Mouse (Mus musculus) megakaryocyte, embryonic 14.5 days (primary cell): ENCODE measurements around the gene Gm20388. TPM values are rescaled to one million over a fixed set of nuclear protein-coding genes. Genes with fewer than 3 reads are reported as not detected.

Experiments used
- H3K27me3 ChIP-seq: replicated peaks from 2 replicates; pipeline ENCODE3; 2012; ENCODE audit warnings: inconsistent platforms
- H3K36me3 ChIP-seq: replicated peaks from 2 replicates; pipeline ENCODE3; 2012; ENCODE audit warnings: low read length, inconsistent platforms, mixed read lengths
- H3K4me1 ChIP-seq: 2 replicates; pipeline ENCODE4 v1.6.1; 2012; ENCODE audit warnings: inconsistent platforms
- H3K4me3 ChIP-seq: replicated peaks from 2 replicates; pipeline ENCODE3; 2012; ENCODE audit warnings: moderate library complexity, mild to moderate bottlenecking, inconsistent platforms
- H3K9me3 ChIP-seq: 2 replicates; pipeline ENCODE4 v1.6.1; 2012; ENCODE audit warnings: inconsistent platforms
- FLI1 ChIP-seq: IDR thresholded peaks from 2 replicates; pipeline ENCODE4 v1.6.1; 2012; ENCODE audit warnings: low read length, inconsistent platforms, mixed read lengths
- GATA1 ChIP-seq: IDR thresholded peaks from 3 replicates; pipeline ENCODE4 v1.6.1; 2012; ENCODE audit warnings: mixed read lengths, low read length, inconsistent platforms, borderline replicate concordance
- polyA plus RNA-seq: library from polyadenylated mRNA; stranded (reverse); fragments of >175 nt; gene quantifications from 2 replicates; pipeline ENCODE4 v1.2.3, GENCODE M21; 2012; ENCODE audit warnings: low replicate concordance; ENCODE audit not compliant: insufficient read depth

Gm20388 gene
- polyA plus RNA-seq, 1 experiment, result 111 TPM

DNA sequence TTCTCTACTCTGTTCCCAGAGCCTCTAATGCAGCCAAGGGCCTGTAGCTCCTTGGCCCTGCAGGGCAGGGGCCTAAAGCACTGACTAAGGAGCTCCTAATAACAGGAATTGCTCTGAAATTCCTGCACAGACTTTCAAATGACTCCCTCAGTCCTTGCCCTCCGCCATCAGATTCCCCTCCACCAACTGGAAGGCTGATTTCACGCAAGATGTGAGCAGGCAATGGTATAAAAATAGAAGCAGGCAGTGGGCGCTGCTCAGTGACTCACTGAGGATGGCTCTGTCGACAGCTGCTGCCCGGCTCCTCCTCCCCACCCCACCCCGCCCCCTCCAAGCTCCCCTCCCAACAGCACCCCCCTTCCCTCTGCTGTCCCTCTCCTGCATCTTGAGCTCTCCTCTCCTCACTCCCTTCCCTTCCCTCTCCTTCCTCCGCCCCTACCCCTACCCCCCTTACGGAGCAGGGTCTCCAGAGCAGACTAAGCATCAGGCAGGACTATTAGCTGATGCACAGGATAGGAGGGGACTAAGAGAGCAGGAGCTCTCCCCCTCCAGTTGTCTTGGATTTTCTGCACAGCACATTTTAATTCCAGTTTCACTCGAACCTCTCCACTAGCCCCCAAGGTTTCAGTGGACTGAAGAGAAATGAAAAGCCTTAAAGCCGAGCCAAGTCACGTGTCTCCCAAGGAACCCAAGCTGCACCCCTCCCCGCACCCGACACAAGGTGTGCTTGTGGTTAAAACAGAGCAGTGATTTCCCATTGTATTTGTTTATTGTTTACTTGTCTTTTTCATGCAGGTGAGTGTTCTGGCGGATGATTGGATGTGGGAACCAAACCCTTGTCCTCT lies 3974.3 kb downstream of the Gm20388 start:
- H3K36me3 ChIP-seq, result no peaks in the 10 kb centered on the region
- H3K4me3 ChIP-seq, result peak overlapping the region; percentile 42
- H3K9me3 ChIP-seq, result peaks cover 4% of the 10 kb centered on the region; the same call in 1 of the 2 replicates
- H3K27me3 ChIP-seq, result peaks cover 80% of the 10 kb centered on the region
- TF ChIP-seq GATA1, result no peak
- TF ChIP-seq FLI1, result no peak
- peaks cover 39% of the 10 kb centered on the region for H3K4me1 ChIP-seq

- peaks cover 39% of the 10 kb centered on the region for H3K4me1 ChIP-seq
- no peak overlapping the region for H3K4me3 ChIP-seq
- H3K27me3 ChIP-seq, result peaks cover 87% of the 10 kb centered on the region
- H3K9me3 ChIP-seq, result peaks cover 8% of the 10 kb centered on the region; the same call in 1 of the 2 replicates
- TF ChIP-seq GATA1, result no peak
- no peak for TF ChIP-seq FLI1
- no peaks in the 10 kb centered on the region for H3K36me3 ChIP-seq
Observed at GRCm38 (mm10) chr8:123887163-123887562, 3976.5 kb downstream of the Gm20388 start.

GRCm38 (mm10) chr8:123887956-123888355 lies 3977.3 kb downstream of the Gm20388 start:
- TF ChIP-seq GATA1, result no peak
- Histone ChIP-seq H3K4me3 (no peak overlapping the region), H3K9me3 (peaks cover 15% of the 10 kb centered on the region; the same call in 1 of the 2 replicates), H3K36me3 (no peaks in the 10 kb centered on the region), H3K4me1 (peaks cover 39% of the 10 kb centered on the region), H3K27me3 (peaks cover 87% of the 10 kb centered on the region)

DNA sequence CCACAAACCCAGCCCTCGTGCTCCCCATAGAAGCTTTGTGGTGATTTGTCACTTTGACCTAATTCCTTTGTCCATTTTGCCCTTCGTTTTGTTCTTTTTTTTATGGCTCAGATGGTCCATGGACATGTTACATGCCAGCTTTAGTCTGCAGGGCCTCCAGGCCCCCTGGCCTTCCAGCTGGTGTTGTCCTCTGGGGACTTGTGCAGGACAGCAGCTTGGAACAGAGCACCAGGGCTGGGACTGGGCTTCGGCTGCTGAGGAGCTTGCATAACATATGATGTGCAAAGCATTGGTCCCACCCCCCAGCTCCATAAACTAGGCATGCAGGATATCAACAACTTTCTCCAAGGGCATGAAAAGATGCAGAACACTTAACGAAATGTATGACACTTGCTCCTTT lies 3979.2 kb downstream of the Gm20388 start:
- Histone ChIP-seq H3K36me3 (no peaks in the 10 kb centered on the region), H3K9me3 (peaks cover 15% of the 10 kb centered on the region; the same call in 1 of the 2 replicates), H3K27me3 (peaks cover 89% of the 10 kb centered on the region), H3K4me1 (peaks cover 22% of the 10 kb centered on the region), H3K4me3 (no peak overlapping the region)
- TF ChIP-seq FLI1, result no peak

DNA sequence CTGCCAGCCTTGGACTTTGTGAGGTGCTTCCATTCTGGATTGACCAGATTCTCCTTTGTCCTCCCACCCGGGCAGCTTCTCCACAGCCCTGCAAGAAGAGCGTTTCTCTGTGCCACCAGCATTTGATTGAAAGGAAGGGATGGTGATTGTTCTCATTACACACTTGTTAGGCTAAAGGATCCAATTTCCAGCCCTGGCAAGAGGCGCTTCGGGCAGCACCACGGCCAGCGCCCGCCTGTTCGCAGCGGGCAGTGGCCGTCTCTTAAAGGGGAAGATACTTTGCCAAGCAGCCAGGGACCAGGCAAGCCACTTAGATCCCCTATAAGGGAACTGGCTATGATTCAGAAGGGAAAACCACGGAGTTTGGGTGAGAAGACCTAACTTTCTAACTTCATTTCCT lies 3980.6 kb downstream of the Gm20388 start:
- TF ChIP-seq GATA1, result no peak
- TF ChIP-seq FLI1, result no peak
- peaks cover 17% of the 10 kb centered on the region for H3K4me1 ChIP-seq
- H3K4me3 ChIP-seq, result no peak overlapping the region
- H3K9me3 ChIP-seq, result peaks cover 15% of the 10 kb centered on the region; the same call in 1 of the 2 replicates
- no peaks in the 10 kb centered on the region for H3K36me3 ChIP-seq
- H3K27me3 ChIP-seq, result peaks cover 90% of the 10 kb centered on the region

GRCm38 (mm10) chr8:123891883-123892585 lies 3981.4 kb downstream of the Gm20388 start:
- Histone ChIP-seq H3K9me3 (peaks cover 15% of the 10 kb centered on the region; the same call in 1 of the 2 replicates), H3K27me3 (peaks cover 88% of the 10 kb centered on the region), H3K4me3 (peak overlapping the region; percentile 81), H3K36me3 (no peaks in the 10 kb centered on the region), H3K4me1 (peaks cover 17% of the 10 kb centered on the region)
- TF ChIP-seq GATA1 (no peak), FLI1 (no peak)

DNA sequence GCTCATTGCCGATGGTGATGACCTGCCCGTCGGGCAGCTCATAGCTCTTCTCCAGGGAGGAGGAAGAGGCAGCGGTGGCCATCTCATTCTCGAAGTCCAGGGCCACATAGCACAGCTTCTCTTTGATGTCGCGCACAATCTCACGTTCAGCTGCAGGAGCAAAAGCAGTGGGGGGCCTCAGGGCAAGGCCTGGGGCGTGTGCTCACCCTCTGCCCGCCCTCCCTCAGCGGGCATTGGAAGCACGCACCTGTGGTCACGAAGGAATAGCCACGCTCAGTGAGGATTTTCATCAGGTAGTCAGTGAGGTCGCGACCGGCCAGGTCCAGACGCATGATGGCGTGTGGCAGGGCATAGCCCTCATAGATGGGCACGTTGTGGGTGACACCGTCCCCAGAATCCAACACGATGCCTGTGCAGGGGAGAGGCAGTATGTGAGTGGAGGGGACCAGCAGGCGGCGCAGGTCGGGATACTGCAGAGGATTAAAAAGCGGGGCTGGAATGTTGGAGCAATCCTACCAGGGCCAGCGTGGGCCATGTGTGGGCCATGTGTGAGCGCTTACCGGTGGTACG lies 3982.0 kb downstream of the Gm20388 start:
- Histone ChIP-seq H3K9me3 (peaks cover 12% of the 10 kb centered on the region; the same call in 1 of the 2 replicates), H3K4me3 (no peak overlapping the region), H3K36me3 (no peaks in the 10 kb centered on the region), H3K4me1 (peaks cover 17% of the 10 kb centered on the region), H3K27me3 (peaks cover 85% of the 10 kb centered on the region)
- TF ChIP-seq FLI1 (no peak), GATA1 (no peak)

GRCm38 (mm10) chr8:123893413-123893812 lies 3982.8 kb downstream of the Gm20388 start:
- peaks cover 82% of the 10 kb centered on the region for H3K27me3 ChIP-seq
- TF ChIP-seq GATA1 (no peak), FLI1 (no peak)

GRCm38 (mm10) chr8:123894502-123895097 lies 3984.0 kb downstream of the Gm20388 start, which contains the start of gene Acta1:
Gene Acta1 (minus strand): TSS chr8:123894751.
- Histone ChIP-seq H3K27me3 (peaks cover 73% of the 10 kb centered on the region), H3K9me3 (peaks cover 12% of the 10 kb centered on the region; the same call in 1 of the 2 replicates), H3K4me1 (peaks cover 17% of the 10 kb centered on the region), H3K4me3 (no peak within 1 kb of the TSS), H3K36me3 (peaks cover 11% of the 10 kb centered on the region)
- TF ChIP-seq FLI1 (no peak), GATA1 (no peak)

More at GRCm38 (mm10) chr8:123893413-123893812, 3982.8 kb downstream of the Gm20388 start:
- peaks cover 17% of the 10 kb centered on the region for H3K4me1 ChIP-seq
- peaks cover 12% of the 10 kb centered on the region; the same call in 1 of the 2 replicates for H3K9me3 ChIP-seq
- no peak overlapping the region for H3K4me3 ChIP-seq
- H3K36me3 ChIP-seq, result no peaks in the 10 kb centered on the region
